Mouse (Mus musculus) adrenal gland, postnatal 25 days (tissue): ENCODE measurements around the gene V1rd19. TPM values are rescaled to one million over a fixed set of nuclear protein-coding genes. Genes with fewer than 3 reads are reported as not detected.
"Not testable (repeated sequence)": the region's sequence is repeated elsewhere in the genome, so short reads cannot be mapped to it uniquely, and the experiment has no call there.

Experiments
- DNase-seq: peaks from one replicate; pipeline ENCODE4 v3.0.0; 2021; ENCODE audit warnings: mixed read lengths
- long read RNA-seq: library from polyadenylated mRNA; stranded (forward); transcript quantifications from one replicate; pipeline ENCODE4 v2.0.0, GENCODE M21; 2021
- total RNA-seq: library from RNA; stranded (reverse); gene quantifications from 2 replicates; pipeline ENCODE4 v1.2.3, GENCODE M21; 2021

The V1rd19 gene
- total RNA-seq = not detected in 2 replicates
- long read RNA-seq = 0 reads

DNA sequence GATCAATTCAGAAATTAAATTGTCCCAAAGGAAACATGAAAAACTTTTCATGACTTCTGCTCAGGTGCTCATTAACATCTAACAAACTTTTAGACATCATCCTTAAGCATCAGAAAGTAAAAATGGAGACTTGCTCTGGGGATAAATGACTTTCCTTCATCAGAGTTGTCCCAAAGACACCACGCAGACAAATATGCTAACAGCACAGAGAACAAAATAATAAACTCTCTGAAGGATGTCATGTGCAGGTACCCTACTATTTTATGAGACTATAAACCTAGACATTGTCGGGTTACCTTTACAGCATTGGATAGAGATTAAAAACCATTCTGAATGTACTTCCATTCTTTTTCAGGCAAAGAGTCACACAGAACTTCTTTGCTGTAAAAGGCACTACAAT lies at the start of gene V1rd19:
TSS of gene V1rd19 (plus strand) at position 301 of the 400 bp plus-strand sequence.
- no peak for DNase-seq

DNA sequence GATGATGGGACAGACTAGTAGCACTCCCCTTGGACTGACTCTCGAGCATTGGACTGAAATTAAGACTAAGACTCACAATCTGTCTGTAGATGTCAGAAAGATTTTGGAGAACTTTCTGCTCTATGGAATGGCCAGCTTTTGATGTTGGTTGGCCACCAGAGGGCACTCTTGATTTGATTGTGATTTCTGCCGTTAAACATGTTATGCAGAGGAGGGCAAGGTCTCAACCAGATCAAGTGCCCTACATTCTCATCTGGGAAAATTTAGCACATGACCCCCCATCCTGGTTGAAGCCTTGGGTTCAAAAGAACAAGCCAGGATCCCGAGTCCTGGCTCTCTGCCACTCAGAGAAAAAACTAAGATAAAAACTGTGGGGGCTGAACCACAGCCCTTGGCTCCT lies 33.4 kb upstream of the V1rd19 start:
- DNase-seq = not testable (repeated sequence)

GRCm38 (mm10) chr7:23974315-23974714 lies 27.2 kb upstream of the V1rd19 start, which contains the start of gene Vmn1r181:
Gene Vmn1r181, plus strand, starts transcription at chr7:23974615.
- not testable (repeated sequence) for DNase-seq

DNA sequence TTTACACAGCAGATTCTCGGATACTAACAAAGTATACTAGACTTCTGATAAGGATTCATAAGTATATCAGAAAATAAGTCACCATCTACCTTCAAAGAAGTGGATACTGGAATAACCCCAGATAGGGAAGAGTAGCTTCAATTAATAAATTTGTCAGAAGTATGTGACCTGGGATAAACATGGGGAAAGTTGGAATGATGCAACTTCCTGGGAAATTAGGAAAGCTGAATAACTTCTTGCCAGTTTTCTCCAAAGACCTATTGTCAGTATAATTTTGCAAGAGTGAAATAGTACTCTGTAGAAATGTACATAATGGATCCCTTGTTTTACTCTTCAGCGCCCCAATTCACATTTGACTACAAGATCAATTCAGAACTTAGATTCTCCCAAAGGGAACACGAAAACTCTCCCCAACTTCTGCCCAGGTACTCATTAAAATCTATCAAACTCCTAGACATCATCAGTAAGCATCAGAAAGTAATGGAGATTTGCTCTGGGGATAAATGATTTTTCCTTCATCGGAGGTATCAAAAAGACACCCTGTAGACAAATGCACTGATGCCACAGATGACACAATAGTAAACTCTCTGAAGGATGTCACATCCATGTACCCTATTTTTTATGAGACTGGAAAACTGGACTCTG lies 51.3 kb downstream of the V1rd19 start, which contains the start of gene Vmn1r183:
TSS of gene Vmn1r183 (plus strand) at position 595 of the 645 bp plus-strand sequence.
- DNase-seq = no peak

Other genes with a start within 250 kb of the V1rd19 start
- not detected in 2 replicates for gene Vmn1r174, start 249.4 kb upstream of the V1rd19 start, total RNA-seq
- not detected in 2 replicates for gene Vmn1r175, start 191.0 kb upstream of the V1rd19 start, total RNA-seq
- not detected in 2 replicates for gene Vmn1r176, start 164.3 kb upstream of the V1rd19 start, total RNA-seq
- gene Vmn1r177, start 135.2 kb upstream of the V1rd19 start, total RNA-seq = not detected in 2 replicates
- not detected in 2 replicates for gene Vmn1r178, start 109.7 kb upstream of the V1rd19 start, total RNA-seq
- not detected in 2 replicates for gene Vmn1r179, start 74.7 kb upstream of the V1rd19 start, total RNA-seq
- gene Vmn1r180, start 51.1 kb upstream of the V1rd19 start, total RNA-seq = not detected in 2 replicates
- not detected in 2 replicates for gene Vmn1r181, start 27.1 kb upstream of the V1rd19 start, total RNA-seq
- not detected in 2 replicates for gene Vmn1r183, start 51.6 kb downstream of the V1rd19 start, total RNA-seq
- 26.6 and 27.0 TPM in 2 replicates for gene Zfp180, start 80.2 kb downstream of the V1rd19 start, total RNA-seq
- 5.4 and 6.1 TPM in 2 replicates for gene Zfp112, start 110.6 kb downstream of the V1rd19 start, total RNA-seq
- 11.1 and 11.3 TPM in 2 replicates for gene Zfp235, start 132.5 kb downstream of the V1rd19 start, total RNA-seq
- 0.29 and 0.58 TPM in 2 replicates for gene Zfp114, start 173.4 kb downstream of the V1rd19 start, total RNA-seq
- gene Zfp111, start 209.8 kb downstream of the V1rd19 start, total RNA-seq = 9.7 and 9.9 TPM in 2 replicates
- 4.5 and 6.5 TPM in 2 replicates for gene Zfp109, start 235.9 kb downstream of the V1rd19 start, total RNA-seq